8 mouse cellular contexts compared by ENCODE assay signal in genomic region chr1:54556586-54557221, GRCm38 (mm10). TPM values are rescaled to one million over a fixed set of nuclear protein-coding genes. Genes with fewer than 3 reads are reported as not detected.
DNase-seq lines count a peak whose midpoint lies in the region; ATAC-seq and TF ChIP-seq lines count a peak whose summit lies in the region.

No protein-coding gene starts in this region.

- H3K9ac ChIP-seq in hindbrain, embryonic 13.5 days: peak overlapping the region; percentile 88
- H3K9ac ChIP-seq in liver, embryonic 14.5 days (replicated peaks): no peak overlapping the region
- peak overlapping the region; percentile 78 for H3K9ac ChIP-seq in stomach, embryonic 16.5 days (ENCODE audit: low read length)

- peak overlapping the region; percentile 70 for H3K27ac ChIP-seq in bone marrow macrophage, adult 2 months (ENCODE audit: insufficient read depth, low read depth, low read length)
- peak overlapping the region; percentile 92 for H3K27ac ChIP-seq in hindbrain, embryonic 13.5 days
- no peak overlapping the region for H3K27ac ChIP-seq in liver, embryonic 14.5 days
- H3K27ac ChIP-seq in stomach, embryonic 16.5 days (ENCODE audit: low read length): peak overlapping the region; percentile 75

- H3K4me3 ChIP-seq in bone marrow macrophage, adult 2 months (ENCODE audit: insufficient read depth, low read length): peak overlapping the region; percentile 73
- peak overlapping the region; percentile 78 for H3K4me3 ChIP-seq in hindbrain, embryonic 13.5 days
- peak overlapping the region; percentile 56 to 62 for H3K4me3 ChIP-seq in liver, embryonic 14.5 days (ENCODE audit: insufficient read depth in 1 of 2, low read depth in 2 of 2, low read length in 2 of 2)
- peak overlapping the region; percentile 72 for H3K4me3 ChIP-seq in stomach, embryonic 16.5 days (replicated peaks; ENCODE audit: low read length)

- peak; percentile 9 for DNase-seq in layer of hippocampus, adult 11-12 months (ENCODE audit: low spot score)
- no peak for DNase-seq in layer of hippocampus, adult 9-11 months
- DNase-seq in liver, embryonic 14.5 days (ENCODE audit: low read depth in 3 of 3, low spot score in 3 of 3): no peak
- no peak for DNase-seq in left cerebral cortex, postnatal 25 days (ENCODE audit: low spot score in 2 of 2)
- DNase-seq in cerebellum, adult 11-12 months: no peak

- no peak for TF ChIP-seq CTCF in bone marrow macrophage, adult 2 months (IDR thresholded peaks at IDR 0.05; ENCODE audit: low read depth, low read length)
- no peak for TF ChIP-seq CTCF in liver, embryonic 14.5 days (IDR thresholded peaks at IDR 0.05; ENCODE audit: low read depth)

- no peak for ATAC-seq in hindbrain, embryonic 13.5 days (ENCODE audit: low FRiP score)
- no peak for ATAC-seq in liver, embryonic 14.5 days (ENCODE audit: insufficient read depth)
- ATAC-seq in stomach, embryonic 16.5 days (ENCODE audit: insufficient read depth, low FRiP score): no peak

- no peak for TF ChIP-seq EP300 in liver, embryonic 14.5 days (IDR thresholded peaks at IDR 0.05; ENCODE audit: low read depth)

- peaks cover 9% of the 10 kb centered on the region; the same call in 1 of the 2 replicates for H3K4me1 ChIP-seq in bone marrow macrophage, adult 2 months (ENCODE audit: control insufficient read depth, insufficient read depth, low read length)
- H3K4me1 ChIP-seq in hindbrain, embryonic 13.5 days (replicated peaks): peaks cover 15% of the 10 kb centered on the region
- H3K4me1 ChIP-seq in liver, embryonic 14.5 days (replicated peaks; ENCODE audit: control insufficient read depth in 2 of 2, insufficient read depth in 2 of 2, low read length in 1 of 2): no peaks in the 10 kb centered on the region; a peak in 1 of 4 replicates
- 0 out of 2 replicates have a peak, but pooled peaks cover 6% of the 10 kb centered on the region for H3K4me1 ChIP-seq in stomach, embryonic 16.5 days (ENCODE audit: control insufficient read depth, insufficient read depth, low read length)

- no peaks in the 10 kb centered on the region for H3K9me3 ChIP-seq in hindbrain, embryonic 13.5 days
- H3K9me3 ChIP-seq in liver, embryonic 14.5 days (ENCODE audit: control insufficient read depth, low read length): no peaks in the 10 kb centered on the region
- H3K9me3 ChIP-seq in stomach, embryonic 16.5 days (replicated peaks; ENCODE audit: control insufficient read depth, low read length): no peaks in the 10 kb centered on the region

- no peak for TF ChIP-seq POLR2A in bone marrow macrophage, adult 2 months (IDR thresholded peaks at IDR 0.05; ENCODE audit: borderline replicate concordance, low read depth, low read length)

- 0 out of 2 replicates have a peak, but pooled peaks cover 5% of the 10 kb centered on the region for H3K27me3 ChIP-seq in hindbrain, embryonic 13.5 days
- peaks cover 7% of the 10 kb centered on the region for H3K27me3 ChIP-seq in liver, embryonic 14.5 days (ENCODE audit: control insufficient read depth, insufficient read depth, low read length)
- no peaks in the 10 kb centered on the region for H3K27me3 ChIP-seq in stomach, embryonic 16.5 days (ENCODE audit: control insufficient read depth, insufficient read depth, low read length)

- intact Hi-C loops in left cerebral cortex, postnatal 25 days (cut with DNase I): loop anchor here (5.0 to 10.0 kb wide), 3 partner anchors 81 to 418 kb away; no protein-coding TSS in a partner anchor

- H3K36me3 ChIP-seq in hindbrain, embryonic 13.5 days: no peaks in the 10 kb centered on the region
- no peaks in the 10 kb centered on the region for H3K36me3 ChIP-seq in liver, embryonic 14.5 days (replicated peaks; ENCODE audit: control insufficient read depth, insufficient read depth, low read depth)
- H3K36me3 ChIP-seq in stomach, embryonic 16.5 days (ENCODE audit: control insufficient read depth, insufficient read depth, low read length): no peaks in the 10 kb centered on the region

- 1% methylated on average over 18 of the region's 18 CpGs for WGBS in hindbrain, embryonic 13.5 days
- 8% methylated on average over 18 of the region's 18 CpGs for WGBS in liver, embryonic 14.5 days (ENCODE audit: insufficient replicate concordance)
- 4% methylated on average over 18 of the region's 18 CpGs for WGBS in stomach, embryonic 16.5 days

- peak overlapping the region; percentile 65 for H3K4me2 ChIP-seq in hindbrain, embryonic 13.5 days
- peak overlapping the region; percentile 66 for H3K4me2 ChIP-seq in liver, embryonic 14.5 days (ENCODE audit: low read depth)
- peak overlapping the region; percentile 91 for H3K4me2 ChIP-seq in stomach, embryonic 16.5 days (ENCODE audit: low read depth, low read length)

RNA-seq across cellular contexts. Expression of gene Pgap1, which starts 0.8 kb away (rescaled TPM):
- polyA plus RNA-seq in bone marrow macrophage, adult 2 months (2012; ENCODE audit: insufficient read depth, insufficient read length, missing spikeins): 30.1 and 33.2 TPM in 2 replicates
- polyA plus RNA-seq in hindbrain, embryonic 13.5 days (2015; fragmentation: Nextera tagmentation; extraction: Ambion mirVana): 25.3 and 25.8 TPM in 2 replicates
- 0.29 and 0.30 TPM in 2 replicates for polyA plus RNA-seq in liver, embryonic 14.5 days (2012; rRNA removed)
- polyA plus RNA-seq in liver, embryonic 14.5 days (2014; fragmentation: Nextera tagmentation; extraction: Ambion mirVana): 0.80 and 1.2 TPM in 2 replicates
- 12.2 and 13.2 TPM in 2 replicates for polyA plus RNA-seq in stomach, embryonic 16.5 days (2015; fragmentation: Nextera tagmentation; extraction: Ambion mirVana)
- total RNA-seq in left cerebral cortex, postnatal 25 days (2021): 10 to 100 TPM; 33.6 to 35.0 TPM
